Comparison of ENCODE assay signal across 8 mouse cellular contexts in genomic region chr6:85159092-85159760, GRCm38 (mm10). TPM values are rescaled to one million over a fixed set of nuclear protein-coding genes. Genes with fewer than 3 reads are reported as not detected.
A peak's percentile ranks its signal among the peaks of the same experiment; 100 is the strongest.
DNase-seq lines count a peak whose midpoint lies in the region; ATAC-seq and TF ChIP-seq lines count a peak whose summit lies in the region.
"Not testable (repeated sequence)": the region's sequence is repeated elsewhere in the genome, so short reads cannot be mapped to it uniquely, and the experiment has no call there.

No protein-coding gene starts in this region.

- not testable (repeated sequence) for H3K27me3 ChIP-seq in forebrain, postnatal 0 days (ENCODE audit: insufficient read depth, low read length); hindbrain, embryonic 15.5 days

- not testable (repeated sequence) for H3K4me1 ChIP-seq in forebrain, postnatal 0 days (ENCODE audit: insufficient read depth)
- peaks cover 13% of the 10 kb centered on the region for H3K4me1 ChIP-seq in hindbrain, embryonic 15.5 days (replicated peaks)

- WGBS in forebrain, postnatal 0 days = 15% methylated on average over 6 of the region's 6 CpGs
- WGBS in hindbrain, embryonic 15.5 days = 21% methylated on average over 6 of the region's 6 CpGs

- not testable (repeated sequence) for H3K9me3 ChIP-seq in forebrain, postnatal 0 days (ENCODE audit: low read length); hindbrain, embryonic 15.5 days

- not testable (repeated sequence) for H3K36me3 ChIP-seq in forebrain, postnatal 0 days (ENCODE audit: insufficient read depth); hindbrain, embryonic 15.5 days

- not testable (repeated sequence) for H3K4me2 ChIP-seq in forebrain, postnatal 0 days (ENCODE audit: low read depth); hindbrain, embryonic 15.5 days

- not testable (repeated sequence) for H3K27ac ChIP-seq in forebrain, postnatal 0 days (ENCODE audit: low read depth, low read length); hindbrain, embryonic 15.5 days (replicated peaks)

- H3K4me3 ChIP-seq in forebrain, postnatal 0 days (ENCODE audit: low read depth, low read length); hindbrain, embryonic 15.5 days: not testable (repeated sequence)

- DNase-seq in MEL-GATA-1-ER (ENCODE audit: extremely low read depth, low read depth) = peak; percentile 32
- DNase-seq in cerebellum, adult 9-10 months = peak; percentile 60
- DNase-seq in forebrain, postnatal 0 days = peak; percentile 80
- DNase-seq in layer of hippocampus, postnatal 14 days (ENCODE audit: low spot score in 2 of 2) = peak; percentile 59 to 63
- peak; percentile 32 for DNase-seq in lung, postnatal 25 days (ENCODE audit: low spot score)
- peak; percentile 69 for DNase-seq in retina, postnatal 1 day
- DNase-seq in thymus, postnatal 4 days = peak; percentile 74

- peak; percentile 73 for ATAC-seq in forebrain, postnatal 0 days
- ATAC-seq in hindbrain, embryonic 15.5 days (ENCODE audit: low FRiP score, low read depth) = peak; percentile 62

- not testable (repeated sequence) for H3K9ac ChIP-seq in forebrain, postnatal 0 days; hindbrain, embryonic 15.5 days

- peak; percentile 86 for TF ChIP-seq CTCF in forebrain, postnatal 0 days (IDR thresholded peaks at IDR 0.05; ENCODE audit: low read depth)

RNA-seq across cellular contexts. Expression of gene Spr, which starts 21.7 kb away (rescaled TPM):
- total RNA-seq in forebrain, postnatal 0 days (2014; rRNA removed) = 34.3 and 52.0 TPM in 2 replicates
- polyA plus RNA-seq in forebrain, postnatal 0 days (2015; fragmentation: Nextera tagmentation; extraction: Ambion mirVana) = 38.4 and 49.5 TPM in 2 replicates
- 36.1 and 36.7 TPM in 2 replicates for polyA plus RNA-seq in hindbrain, embryonic 15.5 days (2015; fragmentation: Nextera tagmentation; extraction: Ambion mirVana)
- 10 to 100 TPM; 42.1 to 49.3 TPM for total RNA-seq in layer of hippocampus, postnatal 14 days (2021)

RNA-seq across cellular contexts. Expression of gene Emx1, which starts 28.0 kb away (rescaled TPM):
- total RNA-seq in forebrain, postnatal 0 days (2014; rRNA removed) = 25.7 and 41.6 TPM in 2 replicates
- 28.8 and 41.0 TPM in 2 replicates for polyA plus RNA-seq in forebrain, postnatal 0 days (2015; fragmentation: Nextera tagmentation; extraction: Ambion mirVana)
- polyA plus RNA-seq in hindbrain, embryonic 15.5 days (2015; fragmentation: Nextera tagmentation; extraction: Ambion mirVana) = 1.9 TPM in 1 of 2 replicates, not detected in the other
- 10 to 100 TPM; 22.8 to 22.9 TPM for total RNA-seq in layer of hippocampus, postnatal 14 days (2021)
